In the genomic region with DNA sequence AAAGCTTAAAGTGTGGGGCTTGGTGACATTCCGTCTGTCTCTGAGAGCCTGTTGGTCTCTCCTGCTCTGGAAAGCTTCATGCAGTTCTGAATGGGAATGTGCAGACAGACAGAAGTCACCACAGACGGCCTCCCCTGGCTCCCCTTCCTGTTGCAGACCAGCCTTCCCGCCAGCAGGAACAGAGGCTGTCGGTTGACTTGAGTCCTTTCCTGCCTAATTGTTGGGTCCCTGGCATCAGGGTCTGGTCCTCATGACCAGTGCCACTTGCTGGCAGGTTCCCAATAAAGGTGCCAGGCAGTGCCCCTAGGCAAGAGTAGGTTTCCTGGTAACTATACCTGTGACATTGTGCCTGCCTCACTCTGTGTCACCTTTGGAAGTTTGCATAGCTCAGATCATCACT, we compare ENCODE assay signal across 13 mouse cellular contexts. TPM values are rescaled to one million over a fixed set of nuclear protein-coding genes. Genes with fewer than 3 reads are reported as not detected.
"Had no signal": no experiment of that assay in that cellular context is flagged by ENCODE, and none has a peak within 500 bp of the region (broad histone marks: within the 10 kb centered on the region; RNA-seq: fewer than 3 reads in every experiment).

No protein-coding gene starts in this region.

- H3K4me3 ChIP-seq: limb, embryonic 10.5 days; liver, embryonic 15.5 days; midbrain, embryonic 13.5 days; stomach, embryonic 15.5 days had no signal

- H3K27ac ChIP-seq: limb, embryonic 10.5 days; liver, embryonic 15.5 days; midbrain, embryonic 13.5 days; stomach, embryonic 15.5 days had no signal

- DNase-seq: kidney, postnatal 10 days; kidney, postnatal 4 days; lung, adult 2 months; lung, postnatal 36 days; right cerebral cortex, postnatal 14 days; thymus, adult 2 months; thymus, postnatal 25 days had no signal

- H3K27me3 ChIP-seq: liver, embryonic 15.5 days; midbrain, embryonic 13.5 days; stomach, embryonic 15.5 days had no signal

- H3K4me1 ChIP-seq: limb, embryonic 10.5 days; liver, embryonic 15.5 days; midbrain, embryonic 13.5 days; stomach, embryonic 15.5 days had no signal

RNA-seq across cellular contexts. Expression of gene Agt, which starts 38.5 kb away (rescaled TPM):
- total RNA-seq: megakaryocyte progenitor cell, adult 5-6 weeks had no signal
- polyA plus RNA-seq: limb, embryonic 10.5 days; midbrain, embryonic 13.5 days had no signal

RNA-seq across cellular contexts. Expression of gene Capn9, which starts 44.9 kb away (rescaled TPM):
- total RNA-seq: megakaryocyte progenitor cell, adult 5-6 weeks had no signal
- polyA plus RNA-seq: limb, embryonic 10.5 days; liver, embryonic 11.5 days had no signal
